Mouse (Mus musculus): ENCODE results near the gene Ercc1.
A peak's percentile ranks its signal among the peaks of the same experiment; 100 is the strongest.

The Ercc1 gene

GRCm38 (mm10) chr7:19308454-19309277, 35.9 kb upstream of the Ercc1 start:
- peak; percentile 80 for ATAC-seq (ENCODE audit: insufficient number of reproducible peaks, low FRiP score, low TSS enrichment)

GRCm38 (mm10) chr7:19309278-19309883, 35.2 kb upstream of the Ercc1 start:
- no peak for ATAC-seq (ENCODE audit: insufficient number of reproducible peaks, low FRiP score, low TSS enrichment)

GRCm38 (mm10) chr7:19309884-19310641, 34.5 kb upstream of the Ercc1 start, which contains the start of gene Fosb:
Gene Fosb (minus strand): TSS chr7:19310051.
- ATAC-seq (ENCODE audit: insufficient number of reproducible peaks, low FRiP score, low TSS enrichment), result peak; percentile 51

GRCm38 (mm10) chr7:19311991-19312390, 32.6 kb upstream of the Ercc1 start:
- no peak for ATAC-seq (ENCODE audit: insufficient number of reproducible peaks, low FRiP score, low TSS enrichment)

- ATAC-seq (ENCODE audit: insufficient number of reproducible peaks, low FRiP score, low TSS enrichment), result no peak
These were observed 30.5 kb upstream of the Ercc1 start for GRCm38 (mm10) chr7:19314033-19314432.

GRCm38 (mm10) chr7:19316451-19317161, 28.0 kb upstream of the Ercc1 start:
- ATAC-seq (ENCODE audit: insufficient number of reproducible peaks, low FRiP score, low TSS enrichment), result no peak

GRCm38 (mm10) chr7:19318201-19318600, 26.4 kb upstream of the Ercc1 start:
- ATAC-seq (ENCODE audit: insufficient number of reproducible peaks, low FRiP score, low TSS enrichment), result no peak

- ATAC-seq (ENCODE audit: insufficient number of reproducible peaks, low FRiP score, low TSS enrichment), result no peak
These were observed 25.9 kb upstream of the Ercc1 start for GRCm38 (mm10) chr7:19318676-19319075.

- ATAC-seq (ENCODE audit: insufficient number of reproducible peaks, low FRiP score, low TSS enrichment), result no peak
These were observed 25.1 kb upstream of the Ercc1 start for GRCm38 (mm10) chr7:19319458-19319857.

GRCm38 (mm10) chr7:19319906-19320305, 24.7 kb upstream of the Ercc1 start:
- ATAC-seq (ENCODE audit: insufficient number of reproducible peaks, low FRiP score, low TSS enrichment), result peak; percentile 95

- ATAC-seq (ENCODE audit: insufficient number of reproducible peaks, low FRiP score, low TSS enrichment), result no peak
These were observed 23.9 kb upstream of the Ercc1 start for GRCm38 (mm10) chr7:19320637-19321036.

GRCm38 (mm10) chr7:19321464-19321863, 23.1 kb upstream of the Ercc1 start:
- no peak for ATAC-seq (ENCODE audit: insufficient number of reproducible peaks, low FRiP score, low TSS enrichment)

- no peak for ATAC-seq (ENCODE audit: insufficient number of reproducible peaks, low FRiP score, low TSS enrichment)
These were observed 22.1 kb upstream of the Ercc1 start for GRCm38 (mm10) chr7:19322489-19322888.

- no peak for ATAC-seq (ENCODE audit: insufficient number of reproducible peaks, low FRiP score, low TSS enrichment)
These were observed 20.4 kb upstream of the Ercc1 start for GRCm38 (mm10) chr7:19324221-19324620.

GRCm38 (mm10) chr7:19325262-19326199, 19.0 kb upstream of the Ercc1 start:
- ATAC-seq (ENCODE audit: insufficient number of reproducible peaks, low FRiP score, low TSS enrichment), result no peak

- ATAC-seq (ENCODE audit: insufficient number of reproducible peaks, low FRiP score, low TSS enrichment), result peak; percentile 41; the same call in 1 of the 2 replicates
These were observed 18.2 kb upstream of the Ercc1 start for GRCm38 (mm10) chr7:19326359-19326758.

- peak; percentile 85 for ATAC-seq (ENCODE audit: insufficient number of reproducible peaks, low FRiP score, low TSS enrichment)
These were observed 17.4 kb upstream of the Ercc1 start for GRCm38 (mm10) chr7:19327128-19327527.

- ATAC-seq (ENCODE audit: insufficient number of reproducible peaks, low FRiP score, low TSS enrichment), result no peak
These were observed 16.8 kb upstream of the Ercc1 start for GRCm38 (mm10) chr7:19327782-19328181.

GRCm38 (mm10) chr7:19328425-19328824, 16.2 kb upstream of the Ercc1 start:
- ATAC-seq (ENCODE audit: insufficient number of reproducible peaks, low FRiP score, low TSS enrichment), result no peak

Data from cerebellum, adult (tissue).